Mouse (Mus musculus) olfactory bulb, adult 2 months (tissue): ENCODE measurements at regions not wholly inside any gene's neighbourhood (a gene's known extent, or its start where the extent isn't known, plus 50 kb on each side); places are given as distances from the start of the nearest gene placed in this dataset.

ENCODE experiments used
- H3K27ac ChIP-seq: fragments of 200-500 bp; 2 replicates; pipeline ENCODE4 v1.5.1; 2012; ENCODE audit warnings: low read depth, low read length; ENCODE audit not compliant: insufficient read depth
- H3K4me1 ChIP-seq: fragments of 200-500 bp; 2 replicates; pipeline ENCODE4 v1.6.1; 2012; ENCODE audit warnings: low read length; ENCODE audit not compliant: control insufficient read depth, insufficient read depth
- H3K4me3 ChIP-seq: fragments of 200-500 bp; 2 replicates; pipeline ENCODE4 v1.5.1; 2012; ENCODE audit warnings: mild to moderate bottlenecking, low read depth, low read length, moderate library complexity; ENCODE audit not compliant: insufficient read depth
- CTCF ChIP-seq: fragments of 200-500 bp; IDR thresholded peaks from 2 replicates; pipeline ENCODE4 v1.5.1; 2012; ENCODE audit warnings: low read depth, mild to moderate bottlenecking, low read length, moderate library complexity; ENCODE audit not compliant: insufficient read depth
- POLR2A ChIP-seq: fragments of 200-500 bp; IDR thresholded peaks from 2 replicates; pipeline ENCODE4 v1.6.1; 2012; ENCODE audit warnings: mild to moderate bottlenecking, low read depth, low read length, moderate library complexity; ENCODE audit not compliant: insufficient read depth
- WGBS: fragments of 180-500 bp; shearing (Covaris S2); methylation state at CpG from one replicate; pipeline ENCODE4 v1.1.7; 2018; 5-methylcytosine and 5-hydroxymethylcytosine counted together

- no peak overlapping the region for H3K27ac ChIP-seq
- TF ChIP-seq CTCF: no peak
- no peak for TF ChIP-seq POLR2A
- 60% methylated on average over 7 of the region's 7 CpGs for WGBS
- H3K4me1 ChIP-seq: no peaks in the 10 kb centered on the region
- H3K4me3 ChIP-seq: no peak overlapping the region
Observed at GRCm38 (mm10) chr12:54257776-54258433, 54.2 kb upstream of the Egln3 start.

- 74% methylated on average over 6 of the region's 6 CpGs for WGBS
- H3K4me1 ChIP-seq: no peaks in the 10 kb centered on the region
- no peak overlapping the region for H3K27ac ChIP-seq
- TF ChIP-seq POLR2A (no peak), CTCF (no peak)
- no peak overlapping the region for H3K4me3 ChIP-seq
Observed at GRCm38 (mm10) chr12:54256506-54257128, 53.0 kb upstream of the Egln3 start.
